Mouse (Mus musculus): ENCODE results near the gene Gm49325.

Gene Gm49325

GRCm38 (mm10) chr10:77589749-77590148 lies 16.2 kb upstream of the Gm49325 start:
- no peak for DNase-seq

- DNase-seq = peak; percentile 47 to 51
Measured at GRCm38 (mm10) chr10:77590812-77591211, 15.2 kb upstream of the Gm49325 start.

GRCm38 (mm10) chr10:77591546-77591945 lies 14.5 kb upstream of the Gm49325 start:
- DNase-seq = no peak

GRCm38 (mm10) chr10:77596060-77596459 lies 9.9 kb upstream of the Gm49325 start:
- DNase-seq = no peak

- no peak for DNase-seq
Measured at GRCm38 (mm10) chr10:77603021-77603420, 3.0 kb upstream of the Gm49325 start.

- DNase-seq = no peak
Measured at GRCm38 (mm10) chr10:77604111-77604510, 1.9 kb upstream of the Gm49325 start.

DNA sequence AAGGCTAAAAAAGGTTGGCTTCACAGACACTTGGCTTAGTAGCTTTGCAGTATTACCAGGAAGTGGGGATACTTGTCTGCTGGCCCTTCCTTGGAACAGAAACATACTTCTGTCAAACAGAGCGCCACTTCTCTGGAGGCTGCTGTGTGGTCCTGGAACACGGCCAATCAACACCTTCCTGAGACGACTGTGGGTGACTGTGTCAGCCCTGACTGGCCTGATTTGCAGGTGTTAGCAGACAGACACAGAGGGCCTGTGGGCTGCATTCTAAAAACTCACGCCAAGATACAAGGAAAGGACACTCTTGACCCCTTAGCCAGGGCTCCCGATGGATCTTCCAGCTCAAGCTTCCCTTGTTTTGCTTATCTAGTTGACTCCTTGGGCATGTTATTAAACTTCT lies 1.0 kb upstream of the Gm49325 start:
- DNase-seq = no peak

DNA sequence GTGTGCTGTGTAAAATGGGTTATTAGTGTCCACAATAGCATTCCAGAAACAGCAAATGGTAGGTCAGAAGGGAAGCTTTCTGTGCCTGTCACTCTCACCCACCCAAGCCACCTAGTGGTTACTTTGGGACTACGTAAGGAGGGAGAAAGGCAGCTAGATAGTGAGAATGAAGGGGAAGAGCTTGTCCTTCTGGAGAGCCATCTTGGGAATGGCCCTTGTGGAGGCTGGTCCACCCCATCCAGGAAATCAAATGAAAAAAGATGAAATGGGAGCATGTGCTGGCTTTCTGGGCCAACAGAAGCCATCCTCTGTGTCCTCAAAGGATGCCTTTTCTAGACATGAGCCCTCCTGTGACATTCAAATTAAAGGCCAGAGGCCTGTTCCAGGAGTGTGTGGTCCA lies 629 bp upstream of the Gm49325 start:
- DNase-seq = no peak

- DNase-seq = no peak
Measured at GRCm38 (mm10) chr10:77606855-77607254, 858 bp downstream of the Gm49325 start.

DNA sequence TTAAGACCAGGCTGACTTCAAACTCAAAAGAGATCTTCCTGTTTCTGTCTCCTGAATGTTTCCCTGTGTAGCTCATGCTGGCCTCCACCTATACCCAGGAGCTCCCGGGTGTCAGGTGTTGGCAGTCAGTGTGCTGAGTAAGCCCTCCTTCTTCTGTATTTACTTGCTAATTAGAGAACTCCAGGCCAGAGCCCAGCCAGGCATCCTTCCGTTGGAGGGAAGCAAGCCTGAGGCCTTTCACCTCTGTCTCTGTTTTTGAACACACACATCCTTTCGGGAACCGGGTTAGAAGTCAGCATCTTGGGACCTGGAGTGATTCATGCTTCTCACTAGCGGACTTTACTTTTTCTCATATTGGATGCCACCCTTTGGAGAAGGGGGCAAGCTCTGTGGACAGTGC lies 1.4 kb downstream of the Gm49325 start:
- no peak for DNase-seq

DNA sequence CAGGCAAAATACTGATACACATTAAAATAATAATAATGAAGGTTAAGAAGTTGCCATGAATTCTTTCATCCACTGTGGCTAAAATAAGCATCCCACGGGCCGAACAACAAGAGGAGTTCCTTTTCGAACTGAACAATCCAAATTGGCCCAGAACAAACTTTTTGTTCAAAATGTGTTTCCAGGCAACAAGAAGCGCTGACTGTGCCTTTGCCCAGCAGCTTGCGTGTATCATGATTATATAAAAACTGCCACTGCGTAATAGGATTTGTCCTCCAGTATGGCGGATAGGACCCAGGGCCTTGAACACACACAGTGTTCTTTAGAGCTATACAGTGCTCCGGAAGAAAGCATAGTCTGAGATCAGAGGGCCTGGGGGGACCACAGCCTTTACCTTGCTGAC lies 2.6 kb downstream of the Gm49325 start:
- DNase-seq = no peak

DNA sequence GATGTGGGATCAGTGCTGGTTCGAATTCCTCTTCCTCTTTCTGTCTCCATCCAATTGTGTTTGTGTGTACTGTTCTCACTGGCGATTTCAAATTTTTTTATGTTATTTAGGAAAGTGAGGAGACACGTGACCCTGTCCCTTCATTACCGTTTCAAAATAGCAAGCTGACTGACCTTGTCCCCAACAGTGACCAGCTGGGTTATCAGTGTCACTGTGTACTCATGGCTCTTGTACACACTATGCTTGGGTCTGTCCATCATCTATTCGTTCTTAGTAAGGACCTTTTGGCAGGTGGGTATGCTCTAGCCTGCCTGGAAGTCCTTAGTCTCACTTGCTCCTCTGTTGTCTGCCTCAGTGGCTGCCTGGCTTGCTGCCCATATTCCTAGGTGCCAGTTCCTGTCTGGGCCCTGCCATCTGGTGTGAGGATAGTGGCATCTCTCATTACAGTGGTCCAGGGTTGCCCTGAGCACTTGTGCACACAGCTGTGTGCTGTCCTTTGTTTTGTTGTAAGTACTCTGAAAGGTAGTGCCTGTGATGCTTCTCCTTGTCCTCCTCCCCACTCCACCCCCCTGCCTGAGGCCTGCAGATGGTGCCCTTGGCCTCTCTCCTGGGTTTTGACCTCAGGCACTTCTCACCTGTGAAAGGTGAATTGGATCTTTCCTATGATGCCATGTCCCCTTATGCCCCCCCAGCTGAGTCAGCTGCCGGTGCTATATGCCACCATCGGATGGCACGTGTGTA lies 4.4 kb downstream of the Gm49325 start:
- DNase-seq = no peak

GRCm38 (mm10) chr10:77613409-77613808 lies 7.4 kb downstream of the Gm49325 start:
- DNase-seq = no peak

DNA sequence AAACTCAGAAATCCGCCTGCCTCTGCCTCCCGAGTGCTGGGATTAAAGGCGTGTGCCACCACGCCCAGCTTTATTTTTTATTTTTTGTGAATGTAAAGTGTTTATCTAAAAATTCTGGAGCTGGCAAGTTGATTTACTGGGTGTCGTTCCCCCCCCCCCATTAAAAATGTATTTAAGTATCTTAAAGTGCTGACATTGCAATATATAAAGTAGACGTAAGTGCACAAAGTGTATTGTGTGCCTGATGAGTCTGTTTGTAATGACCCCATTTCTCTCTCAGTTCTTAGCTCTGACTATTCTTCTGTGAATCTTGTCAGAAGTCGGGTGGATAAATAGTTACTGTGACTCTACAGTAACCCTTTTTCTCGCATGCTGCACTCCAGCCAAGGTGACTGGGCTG lies 9.7 kb downstream of the Gm49325 start:
- DNase-seq = no peak

DNA sequence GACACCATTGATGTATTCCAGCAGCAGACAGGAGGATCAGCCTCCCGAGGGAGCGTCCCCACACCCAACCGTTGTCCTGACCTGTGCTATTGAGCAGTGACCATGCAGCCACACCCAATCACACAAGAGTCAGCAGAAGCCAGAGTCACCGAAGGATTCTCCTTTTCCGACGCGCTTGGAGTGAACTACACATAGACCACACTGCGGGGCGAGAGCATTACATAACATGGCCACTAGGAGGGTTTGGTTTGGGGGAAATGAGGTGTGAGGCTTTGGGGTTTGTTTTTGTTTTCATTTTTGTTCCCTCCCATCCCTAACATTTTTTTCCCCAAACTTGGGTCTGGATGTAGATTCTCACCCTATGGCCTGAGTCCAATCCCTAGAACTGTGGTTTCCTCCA lies 10.2 kb downstream of the Gm49325 start:
- no peak for DNase-seq

GRCm38 (mm10) chr10:77616926-77617325 lies 10.9 kb downstream of the Gm49325 start:
- DNase-seq = no peak

DNA sequence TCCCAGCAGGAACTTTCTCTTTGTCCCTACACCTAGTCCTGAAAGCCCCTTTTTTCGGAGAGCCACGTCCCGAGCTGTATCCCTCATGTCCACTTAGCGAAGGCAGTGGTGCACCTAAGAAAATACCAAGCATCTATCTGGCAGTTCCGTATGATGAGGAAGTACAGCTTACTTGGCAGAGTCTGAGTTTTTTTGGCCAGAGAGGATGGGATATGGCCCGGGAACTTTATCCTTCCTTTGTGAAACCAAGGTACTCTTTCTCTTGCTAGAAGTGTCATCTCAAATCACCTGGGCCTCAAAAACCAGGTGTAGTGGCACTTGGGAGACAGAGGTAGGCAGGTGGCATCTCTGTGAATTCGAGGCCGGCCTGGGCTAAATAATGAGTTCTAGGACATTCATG lies 15.5 kb downstream of the Gm49325 start:
- DNase-seq = no peak

DNA sequence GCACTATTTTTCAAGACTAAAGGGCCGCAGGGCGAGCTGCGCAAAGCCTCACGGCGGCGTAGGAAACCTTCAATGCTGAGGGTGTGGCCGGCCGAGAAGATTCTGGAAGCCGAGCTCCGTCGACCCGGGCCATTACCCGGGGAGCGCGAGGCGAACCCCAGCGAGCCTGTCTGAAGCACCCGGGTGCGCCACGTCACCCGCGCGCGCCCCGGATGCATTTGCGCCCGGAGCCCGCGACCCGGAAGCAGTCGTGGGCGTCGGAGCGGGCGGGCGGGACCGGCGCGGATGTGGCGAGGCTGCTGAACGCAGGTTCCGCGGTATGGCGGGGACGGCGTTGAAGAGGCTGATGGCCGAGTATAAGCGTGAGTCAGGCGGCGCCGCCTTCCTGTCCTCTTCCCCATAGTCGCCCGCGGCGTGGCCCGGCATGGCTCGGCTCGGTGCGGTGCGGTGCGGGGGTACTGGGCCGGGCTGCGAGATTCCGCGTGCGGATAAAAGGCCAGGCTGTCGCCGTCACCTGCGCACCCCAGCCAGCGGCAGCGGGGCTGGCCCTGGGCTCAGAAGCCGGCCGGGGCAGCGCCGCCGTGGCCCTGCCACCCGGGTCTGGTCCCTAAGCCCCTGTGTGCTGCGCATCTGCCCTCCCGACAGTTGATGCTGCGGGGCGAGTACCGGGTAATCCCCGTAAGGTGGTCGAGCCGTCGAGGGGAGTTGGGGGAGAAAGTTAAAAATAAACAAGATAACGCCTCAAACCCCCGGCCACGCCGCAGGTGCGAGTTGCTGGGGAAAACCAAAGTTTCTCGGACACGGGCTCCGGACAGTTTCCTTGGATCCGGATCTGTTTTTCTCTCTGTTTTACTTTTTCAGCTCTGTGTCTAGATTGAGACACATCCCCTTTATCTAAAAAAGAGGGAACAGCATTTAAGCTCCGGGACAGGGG lies 16.3 kb downstream of the Gm49325 start, which contains the start of gene Ube2g2:
Gene Ube2g2, plus strand, starts transcription at position 221 of the 934 bp plus-strand sequence.
- peak; percentile 86 to 87 for DNase-seq

GRCm38 (mm10) chr10:77623069-77623492 lies 17.1 kb downstream of the Gm49325 start:
- no peak for DNase-seq

DNA sequence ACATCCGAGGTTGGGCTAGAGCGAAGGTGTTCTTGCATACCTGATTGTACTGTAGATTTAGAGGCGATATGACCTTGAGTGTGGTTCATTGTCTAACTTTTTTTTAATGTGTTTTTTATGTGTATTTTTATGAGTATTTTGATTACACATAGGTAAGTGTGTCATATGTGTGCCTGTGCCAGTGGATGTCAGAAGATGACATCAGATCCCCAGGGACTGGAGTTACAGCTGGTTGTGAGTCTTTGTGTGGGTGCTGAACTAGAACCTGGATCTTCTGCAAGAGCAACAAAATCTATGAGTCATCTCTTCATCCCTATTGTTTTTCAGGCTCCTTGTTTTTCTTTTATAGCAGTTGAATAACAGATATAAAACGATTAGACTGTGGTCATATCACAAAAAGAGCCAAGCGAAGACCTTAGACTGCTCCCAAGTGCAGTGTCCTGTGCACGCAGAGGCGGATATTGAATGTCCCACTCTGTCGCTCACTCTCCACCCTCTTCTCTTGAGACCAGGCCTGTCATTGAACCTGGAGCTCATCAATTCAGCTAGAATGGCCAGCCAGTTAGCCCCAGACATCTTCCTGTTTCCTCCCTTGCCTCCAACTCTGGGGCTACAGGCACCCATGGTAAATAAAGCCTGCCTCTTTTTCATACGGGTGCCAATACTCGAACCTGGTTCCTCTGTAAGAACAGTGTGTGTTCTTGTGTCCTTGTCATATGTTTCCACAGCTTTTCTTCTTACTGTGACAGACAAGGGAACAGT lies 17.8 kb downstream of the Gm49325 start:
- no peak for DNase-seq

- DNase-seq = no peak
Measured at GRCm38 (mm10) chr10:77624570-77624995, 18.6 kb downstream of the Gm49325 start.

DNA sequence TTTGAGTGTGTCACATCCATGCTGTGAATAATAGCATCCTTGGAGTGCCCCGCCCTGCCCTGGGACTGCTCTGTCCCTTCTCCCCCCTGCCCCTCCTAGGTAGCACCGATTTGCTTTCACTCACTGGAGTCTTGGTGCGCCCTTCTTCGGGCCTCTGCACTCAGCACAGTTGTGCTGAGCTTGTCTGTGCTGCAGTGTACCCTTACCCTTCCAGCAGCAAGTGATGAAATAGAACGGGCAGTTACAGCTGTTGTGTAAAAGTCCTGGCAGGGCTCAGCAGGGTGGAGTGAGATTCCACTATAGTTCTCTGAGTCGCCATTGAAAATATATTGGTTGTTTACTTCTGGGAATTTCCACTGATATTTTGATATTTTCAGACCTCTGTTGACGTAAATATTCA lies 20.0 kb downstream of the Gm49325 start:
- DNase-seq = no peak

- no peak for DNase-seq
Measured at GRCm38 (mm10) chr10:77626591-77626990, 20.6 kb downstream of the Gm49325 start.

Data from thymus, adult 18-20 months (tissue).